Mouse (Mus musculus) limb, embryonic 14.5 days (tissue): Measurements from ENCODE around the gene Lpp. TPM values are rescaled to one million over a fixed set of nuclear protein-coding genes. Genes with fewer than 3 reads are reported as not detected.

Source experiments
- ATAC-seq: fragments of 200-750 bp; cut with Nextera tagmentation; 2 replicates; pipeline ENCODE4 v1.8.0; 2017; ENCODE audit warnings: low read depth, moderate number of reproducible peaks, moderate TSS enrichment; ENCODE audit not compliant: low FRiP score
- DNase-seq: peaks from one replicate; pipeline ENCODE4 v3.0.0-alpha.2; 2015; ENCODE audit warnings: low spot score
- H3K27ac ChIP-seq: fragments of 300-500 bp; sonication (generic); replicated peaks from 2 replicates; pipeline ENCODE4 v1.5.1; 2014; ENCODE audit warnings: low read depth, mild to moderate bottlenecking, low read length, moderate library complexity, mixed read lengths
- H3K27me3 ChIP-seq: fragments of 300-500 bp; sonication (generic); 2 replicates; pipeline ENCODE4 v1.6.1; 2014; ENCODE audit warnings: low read length, mixed read lengths; ENCODE audit not compliant: control insufficient read depth, insufficient read depth
- H3K36me3 ChIP-seq: fragments of 300-500 bp; sonication (generic); 2 replicates; pipeline ENCODE4 v1.6.1; 2014; ENCODE audit warnings: mild to moderate bottlenecking, low read length, moderate library complexity, mixed read lengths; ENCODE audit not compliant: control insufficient read depth, insufficient read depth
- H3K4me1 ChIP-seq: fragments of 300-500 bp; sonication (generic); 2 replicates; pipeline ENCODE4 v1.6.1; 2014; ENCODE audit warnings: antibody characterized with exemption, low read length, mixed read lengths; ENCODE audit not compliant: control insufficient read depth, insufficient read depth
- H3K4me2 ChIP-seq: fragments of 300-500 bp; sonication (generic); replicated peaks from 2 replicates; pipeline ENCODE4 v1.6.1; 2014; ENCODE audit warnings: low read depth, mild to moderate bottlenecking, low read length, moderate library complexity; ENCODE audit not compliant: severe bottlenecking
- H3K4me3 ChIP-seq: fragments of 300-500 bp; sonication (generic); replicated peaks from 2 replicates; pipeline ENCODE4 v1.5.1; 2014; ENCODE audit warnings: low read length
- H3K9ac ChIP-seq: fragments of 300-500 bp; sonication (generic); 2 replicates; pipeline ENCODE4 v1.6.1; 2014; ENCODE audit warnings: mild to moderate bottlenecking, low read depth, low read length, moderate library complexity; ENCODE audit not compliant: severe bottlenecking
- H3K9me3 ChIP-seq: fragments of 300-500 bp; sonication (generic); 2 replicates; pipeline ENCODE4 v1.6.1; 2016; ENCODE audit warnings: low read length; ENCODE audit not compliant: control insufficient read depth
- POLR2A ChIP-seq: fragments of 200-500 bp; IDR thresholded peaks from 2 replicates; pipeline ENCODE4 v1.8.0; 2012; ENCODE audit warnings: inconsistent platforms, mild to moderate bottlenecking, moderate library complexity, borderline replicate concordance; ENCODE audit not compliant: insufficient read depth, insufficient read length; ENCODE audit errors: extremely low read depth
- WGBS: fragments of 180-500 bp; shearing (Covaris S2); extraction: QIAGEN DNeasy Blood & Tissue Kit; methylation state at CpG from one replicate; pipeline ENCODE4 v1.1.7; 2014; 5-methylcytosine and 5-hydroxymethylcytosine counted together
- polyA plus RNA-seq, 2 experiments: library from polyadenylated mRNA; depleted of rRNA in 1 of 2; stranded (reverse) in 1 of 2; unstranded in 1 of 2; fragments of >200 nt; fragmentation: Nextera tagmentation in 1 of 2; extraction: Ambion mirVana in 1 of 2; gene quantifications; 2 replicates each; pipeline versions ENCODE4 v1.2.1 to v1.2.3; 2012 to 2014

Gene Lpp
- polyA plus RNA-seq, 2 experiments = 15.1 to 46.7 TPM

- WGBS = 95% methylated on average over 1 of the region's 1 CpGs
- H3K27ac ChIP-seq = no peak overlapping the region
- H3K27me3 ChIP-seq = no peaks in the 10 kb centered on the region
- H3K4me2 ChIP-seq = no peak overlapping the region
- no peak for TF ChIP-seq POLR2A
- ATAC-seq (no peak), DNase-seq (no peak)
- no peaks in the 10 kb centered on the region for H3K9me3 ChIP-seq
- no peaks in the 10 kb centered on the region for H3K36me3 ChIP-seq
- H3K4me3 ChIP-seq = no peak overlapping the region
- H3K9ac ChIP-seq = no peak overlapping the region
- H3K4me1 ChIP-seq = no peaks in the 10 kb centered on the region
Observed at GRCm38 (mm10) chr16:24964311-24964710, 571.0 kb downstream of the Lpp start.

DNA sequence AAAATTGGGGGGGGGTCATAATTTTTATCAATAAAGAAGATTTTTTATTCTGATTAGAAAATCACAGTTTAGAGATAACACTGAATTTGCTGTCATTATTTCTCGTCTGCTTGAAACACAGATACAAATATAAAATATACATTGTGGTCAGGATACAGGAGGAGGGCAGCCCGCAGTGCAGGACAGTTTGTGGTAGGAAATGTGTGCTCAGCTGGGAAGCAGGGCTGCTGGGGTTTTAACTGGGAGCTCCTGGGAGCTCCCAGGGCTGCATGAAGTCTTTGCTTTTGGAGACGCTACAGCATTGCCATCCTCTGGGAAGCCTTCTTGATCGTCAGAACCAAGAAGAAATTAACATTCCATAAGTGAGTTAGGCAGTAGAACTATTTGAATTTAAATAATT lies 571.8 kb downstream of the Lpp start:
- no peaks in the 10 kb centered on the region for H3K9me3 ChIP-seq
- ATAC-seq (no peak), DNase-seq (no peak)
- no peak overlapping the region for H3K4me3 ChIP-seq
- H3K4me1 ChIP-seq = no peaks in the 10 kb centered on the region
- WGBS = 77% methylated on average over 4 of the region's 4 CpGs
- no peaks in the 10 kb centered on the region for H3K36me3 ChIP-seq
- H3K27me3 ChIP-seq = no peaks in the 10 kb centered on the region
- H3K9ac ChIP-seq = no peak overlapping the region
- H3K27ac ChIP-seq = no peak overlapping the region
- no peak for TF ChIP-seq POLR2A
- H3K4me2 ChIP-seq = no peak overlapping the region

- no peaks in the 10 kb centered on the region for H3K4me1 ChIP-seq
- H3K4me2 ChIP-seq = no peak overlapping the region
- WGBS = 92% methylated on average over 9 of the region's 9 CpGs
- no peaks in the 10 kb centered on the region for H3K9me3 ChIP-seq
- no peak overlapping the region for H3K9ac ChIP-seq
- DNase-seq = no peak
- no peak overlapping the region for H3K27ac ChIP-seq
- no peak for TF ChIP-seq POLR2A
- H3K27me3 ChIP-seq = no peaks in the 10 kb centered on the region
- ATAC-seq = no peak
- no peaks in the 10 kb centered on the region; the same call in 1 of the 2 replicates for H3K36me3 ChIP-seq
- no peak overlapping the region for H3K4me3 ChIP-seq
Observed at GRCm38 (mm10) chr16:24966460-24966859, 573.2 kb downstream of the Lpp start.

- Histone ChIP-seq H3K27me3 (no peaks in the 10 kb centered on the region), H3K36me3 (peaks cover 11% of the 10 kb centered on the region), H3K9ac (no peak overlapping the region), H3K4me2 (no peak overlapping the region), H3K27ac (no peak overlapping the region), H3K9me3 (no peaks in the 10 kb centered on the region), H3K4me1 (no peaks in the 10 kb centered on the region), H3K4me3 (no peak overlapping the region)
- no peak for ATAC-seq
- DNase-seq = no peak
- WGBS = 79% methylated on average over 5 of the region's 5 CpGs
- no peak for TF ChIP-seq POLR2A
Observed at GRCm38 (mm10) chr16:24973009-24973631, 579.8 kb downstream of the Lpp start.

DNA sequence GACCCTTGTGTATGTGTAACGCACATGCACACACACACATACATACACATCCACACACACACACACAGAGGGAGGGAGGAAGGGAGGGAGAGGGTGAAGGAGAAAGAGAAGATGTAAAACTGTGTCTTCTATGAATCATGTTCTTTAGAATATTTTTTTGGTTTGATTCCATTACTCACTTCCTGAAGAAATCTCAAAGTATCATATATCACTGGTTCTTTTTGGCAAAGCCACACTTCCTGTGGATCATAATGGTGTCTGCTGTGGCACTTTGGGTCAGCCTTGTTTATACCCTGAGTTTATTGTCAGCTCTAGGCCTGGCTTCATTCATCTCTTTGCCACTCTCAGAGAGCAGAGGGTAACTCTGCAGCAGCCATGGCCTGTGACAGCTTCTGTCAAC lies 584.5 kb downstream of the Lpp start:
- Histone ChIP-seq H3K9ac (no peak overlapping the region), H3K36me3 (peaks cover 16% of the 10 kb centered on the region), H3K27ac (no peak overlapping the region), H3K9me3 (no peaks in the 10 kb centered on the region), H3K4me2 (no peak overlapping the region), H3K4me3 (no peak overlapping the region), H3K27me3 (no peaks in the 10 kb centered on the region), H3K4me1 (no peaks in the 10 kb centered on the region)
- ATAC-seq (no peak), DNase-seq (no peak)
- TF ChIP-seq POLR2A = no peak
- 100% methylated on average over 1 of the region's 1 CpGs for WGBS
